Mouse (Mus musculus) heart, postnatal 25 days (tissue): ENCODE measurements around the gene Atp4a. TPM values are rescaled to one million over a fixed set of nuclear protein-coding genes. Genes with fewer than 3 reads are reported as not detected.

ENCODE experiments used
- DNase-seq: peaks from one replicate; pipeline ENCODE4 v3.0.0; 2022; ENCODE audit warnings: low spot score
- intact Hi-C: fragments of 180-260 bp; cut with DNase I; formaldehyde crosslinking; loops from one replicate; pipeline ENCODE4 v1.15.1; 2025
- total RNA-seq, 2 experiments: library from RNA; stranded (reverse); gene quantifications; 2 replicates each; pipeline ENCODE4 v1.2.3; 2021

Gene Atp4a
- not detected for total RNA-seq

GRCm38 (mm10) chr7:30711942-30712341, at the start of gene Atp4a:
Atp4a (plus strand) TSS chr7:30712209.
- no peak for DNase-seq
- intact Hi-C loops, result no loop called here

GRCm38 (mm10) chr7:30664529-30665200, 47.3 kb upstream of the Atp4a start, which contains the start of gene Haus5:
Haus5 (minus strand) TSS chr7:30664994.
- intact Hi-C loops, result loop anchor here (5.0 kb wide), 2 partner anchors 63 to 77 kb away; partner anchors contain the start of genes Kmt2b and Tmem147
- peak; percentile 72 for DNase-seq

- no peak for DNase-seq
- intact Hi-C loops, result loop anchor here (5.0 kb wide), 2 partner anchors 62 to 78 kb away; partner anchors contain the start of genes Kmt2b and Tmem147
These were observed 46.7 kb upstream of the Atp4a start for GRCm38 (mm10) chr7:30665321-30665720.

- intact Hi-C loops, result loop anchor here (5.0 kb wide), 2 partner anchors 58 to 82 kb away; partner anchors contain the start of genes Kmt2b and Tmem147
- DNase-seq, result no peak
These were observed 42.8 kb upstream of the Atp4a start for GRCm38 (mm10) chr7:30669229-30669628.

GRCm38 (mm10) chr7:30671480-30671879, 40.5 kb upstream of the Atp4a start, which contains the start of gene Pmis2:
Pmis2 (minus strand) TSS chr7:30671605.
- intact Hi-C loops, result no loop called here

GRCm38 (mm10) chr7:30678263-30678975, 33.6 kb upstream of the Atp4a start:
- no peak for DNase-seq
- intact Hi-C loops, result no loop called here

More at GRCm38 (mm10) chr7:30671480-30671879, 40.5 kb upstream of the Atp4a start, which contains the start of gene Pmis2:
- DNase-seq, result no peak

- intact Hi-C loops, result no loop called here
- no peak for DNase-seq
These were observed 30.1 kb upstream of the Atp4a start for GRCm38 (mm10) chr7:30681897-30682296.

GRCm38 (mm10) chr7:30683425-30683824, 28.6 kb upstream of the Atp4a start:
- intact Hi-C loops, result no loop called here
- no peak for DNase-seq

- no peak for DNase-seq
- intact Hi-C loops, result no loop called here
These were observed 23.7 kb upstream of the Atp4a start for GRCm38 (mm10) chr7:30688325-30688724.

- DNase-seq, result no peak
- intact Hi-C loops, result no loop called here
These were observed 13.9 kb upstream of the Atp4a start for GRCm38 (mm10) chr7:30698101-30698500.

- intact Hi-C loops, result no loop called here
- DNase-seq, result no peak
These were observed 13.4 kb upstream of the Atp4a start, which contains the start of gene 2200002J24Rik for GRCm38 (mm10) chr7:30698589-30698988. 2200002J24Rik (plus strand) TSS chr7:30698926.

- DNase-seq, result no peak
- intact Hi-C loops, result no loop called here
These were observed 5.7 kb upstream of the Atp4a start for GRCm38 (mm10) chr7:30706214-30706882.

GRCm38 (mm10) chr7:30707441-30707840, 4.6 kb upstream of the Atp4a start:
- intact Hi-C loops, result no loop called here
- DNase-seq, result no peak

GRCm38 (mm10) chr7:30717006-30717715, 5.2 kb downstream of the Atp4a start:
- intact Hi-C loops, result no loop called here
- no peak for DNase-seq

GRCm38 (mm10) chr7:30717716-30718046, 5.7 kb downstream of the Atp4a start:
- intact Hi-C loops, result no loop called here
- no peak for DNase-seq

GRCm38 (mm10) chr7:30719669-30720068, 7.7 kb downstream of the Atp4a start:
- intact Hi-C loops, result no loop called here

GRCm38 (mm10) chr7:30721286-30721685, 9.3 kb downstream of the Atp4a start:
- no peak for DNase-seq
- intact Hi-C loops, result no loop called here

More at GRCm38 (mm10) chr7:30719669-30720068, 7.7 kb downstream of the Atp4a start:
- DNase-seq, result no peak

GRCm38 (mm10) chr7:30723274-30723953, 11.4 kb downstream of the Atp4a start:
- DNase-seq, result no peak
- intact Hi-C loops, result no loop called here

- intact Hi-C loops, result loop anchor here (5.0 kb wide), 3 partner anchors 61 to 244 kb away; partner anchors contain the start of genes Fam187b, Lsr and Rbm42
These were observed 16.2 kb downstream of the Atp4a start for GRCm38 (mm10) chr7:30728214-30728613.

More at GRCm38 (mm10) chr7:30728214-30728613, 16.2 kb downstream of the Atp4a start:
- no peak for DNase-seq
